Comparison of ENCODE assay signal across 9 mouse cellular contexts in genomic region chrX:158041703-158042102, GRCm38 (mm10). TPM values are rescaled to one million over a fixed set of nuclear protein-coding genes. Genes with fewer than 3 reads are reported as not detected.
DNase-seq lines count a peak whose midpoint lies in the region; ATAC-seq and TF ChIP-seq lines count a peak whose summit lies in the region.
"Had no signal": no experiment of that assay in that cellular context is flagged by ENCODE, and none has a peak within 500 bp of the region (broad histone marks: within the 10 kb centered on the region; RNA-seq: fewer than 3 reads in every experiment).

No protein-coding gene starts in this region.

- no peak overlapping the region for H3K27ac ChIP-seq in gastrocnemius, adult 2 months
- H3K27ac ChIP-seq in embryonic facial prominence, embryonic 15.5 days (replicated peaks), result no peak overlapping the region
- no peak overlapping the region for H3K27ac ChIP-seq in limb, embryonic 15.5 days

- H3K36me3 ChIP-seq in embryonic facial prominence, embryonic 15.5 days, result no peaks in the 10 kb centered on the region
- H3K36me3 ChIP-seq in limb, embryonic 15.5 days, result no peaks in the 10 kb centered on the region

- H3K27me3 ChIP-seq in embryonic facial prominence, embryonic 15.5 days, result no peaks in the 10 kb centered on the region
- H3K27me3 ChIP-seq in limb, embryonic 15.5 days, result peaks cover 15% of the 10 kb centered on the region; the same call in 1 of the 2 replicates

- intact Hi-C loops in gastrocnemius, adult 2 months (cut with DNase I), result no loop called here
- intact Hi-C loops in gastrocnemius, postnatal 36 days (cut with DNase I), result no loop called here

- H3K9ac ChIP-seq in embryonic facial prominence, embryonic 15.5 days, result no peak overlapping the region
- H3K9ac ChIP-seq in limb, embryonic 15.5 days, result no peak overlapping the region

- DNase-seq in gastrocnemius, adult 2 months, result no peak
- no peak for DNase-seq in gastrocnemius, postnatal 36 days
- peak; percentile 31 for DNase-seq in ES-CJ7 (ENCODE audit: low read depth, low spot score)
- DNase-seq in urinary bladder, adult 2 months (ENCODE audit: low spot score), result no peak
- no peak for DNase-seq in thymus, postnatal 36 days
- no peak for DNase-seq in ovary, postnatal 36 days (ENCODE audit: low spot score)

- no peak for TF ChIP-seq CTCF in gastrocnemius, adult 2 months (IDR thresholded peaks at IDR 0.05)

- ATAC-seq in embryonic facial prominence, embryonic 15.5 days (ENCODE audit: insufficient number of reproducible peaks, low FRiP score, low TSS enrichment, low read depth), result no peak
- no peak for ATAC-seq in limb, embryonic 15.5 days (ENCODE audit: insufficient number of reproducible peaks, low FRiP score, low TSS enrichment, low read depth)

- peak overlapping the region; percentile 77 for H3K4me3 ChIP-seq in gastrocnemius, adult 2 months
- peak overlapping the region; percentile 59 for H3K4me3 ChIP-seq in embryonic facial prominence, embryonic 15.5 days (replicated peaks)
- H3K4me3 ChIP-seq in limb, embryonic 15.5 days, result peak overlapping the region; percentile 58

- no peaks in the 10 kb centered on the region for H3K9me3 ChIP-seq in embryonic facial prominence, embryonic 15.5 days (replicated peaks)
- H3K9me3 ChIP-seq in limb, embryonic 15.5 days, result no peaks in the 10 kb centered on the region

- 25% methylated on average over 7 of the region's 7 CpGs for WGBS in embryonic facial prominence, embryonic 15.5 days
- 29% methylated on average over 7 of the region's 7 CpGs for WGBS in limb, embryonic 15.5 days

- H3K4me1 ChIP-seq in embryonic facial prominence, embryonic 15.5 days, result no peaks in the 10 kb centered on the region
- 0 out of 2 replicates have a peak, but pooled peaks cover 3% of the 10 kb centered on the region for H3K4me1 ChIP-seq in limb, embryonic 15.5 days

- H3K4me2 ChIP-seq in embryonic facial prominence, embryonic 15.5 days (replicated peaks), result peak overlapping the region; percentile 70
- peak overlapping the region; percentile 70 for H3K4me2 ChIP-seq in limb, embryonic 15.5 days

RNA-seq across cellular contexts. Expression of gene Cnksr2, which starts 1.4 kb away (rescaled TPM):
- total RNA-seq in gastrocnemius, adult 2 months (2021), result under 1 TPM; 0.08 to 0.18 TPM
- total RNA-seq in gastrocnemius, postnatal 36 days (2021), result under 1 TPM; 0.10 to 0.13 TPM
- polyA plus RNA-seq in embryonic facial prominence, embryonic 15.5 days (2015; fragmentation: Nextera tagmentation; extraction: Ambion mirVana), result 2.4 and 2.5 TPM in 2 replicates
- 1.6 and 1.8 TPM in 2 replicates for polyA plus RNA-seq in limb, embryonic 15.5 days (2015; fragmentation: Nextera tagmentation; extraction: Ambion mirVana)
- 0.52 and 0.74 TPM in 2 replicates for polyA plus RNA-seq in urinary bladder, adult 2 months (2012; rRNA removed)
- total RNA-seq: neutrophil, adult 5-6 weeks had no signal
